Mouse (Mus musculus) adrenal gland, adult 8-10 months (tissue): ENCODE measurements at regions not wholly inside any gene's neighbourhood (a gene's known extent, or its start where the extent isn't known, plus 50 kb on each side); places are given as distances from the start of the nearest gene placed in this dataset.

Experiments used
- DNase-seq: peaks from one replicate; pipeline ENCODE4 v3.0.0; 2022

- DNase-seq: peak; percentile 23
These were observed 101.3 kb upstream of the Luzp2 start for GRCm38 (mm10) chr7:54734039-54734438.

- no peak for DNase-seq
These were observed 100.4 kb upstream of the Luzp2 start for GRCm38 (mm10) chr7:54734861-54735260.

GRCm38 (mm10) chr7:54767341-54767740, 68.0 kb upstream of the Luzp2 start:
- no peak for DNase-seq

- DNase-seq: no peak
These were observed 66.6 kb upstream of the Luzp2 start for GRCm38 (mm10) chr7:54768683-54769082.

GRCm38 (mm10) chr7:54781939-54782520, 53.3 kb upstream of the Luzp2 start:
- DNase-seq: no peak

GRCm38 (mm10) chr7:54782604-54783003, 52.7 kb upstream of the Luzp2 start:
- no peak for DNase-seq

GRCm38 (mm10) chr7:54783550-54784529, 51.5 kb upstream of the Luzp2 start:
- no peak for DNase-seq
